Mouse (Mus musculus): ENCODE results near the gene Trabd2b. TPM values are rescaled to one million over a fixed set of nuclear protein-coding genes. Genes with fewer than 3 reads are reported as not detected.

Trabd2b gene
- polyA plus RNA-seq, 1 experiment = 2.0 TPM

DNA sequence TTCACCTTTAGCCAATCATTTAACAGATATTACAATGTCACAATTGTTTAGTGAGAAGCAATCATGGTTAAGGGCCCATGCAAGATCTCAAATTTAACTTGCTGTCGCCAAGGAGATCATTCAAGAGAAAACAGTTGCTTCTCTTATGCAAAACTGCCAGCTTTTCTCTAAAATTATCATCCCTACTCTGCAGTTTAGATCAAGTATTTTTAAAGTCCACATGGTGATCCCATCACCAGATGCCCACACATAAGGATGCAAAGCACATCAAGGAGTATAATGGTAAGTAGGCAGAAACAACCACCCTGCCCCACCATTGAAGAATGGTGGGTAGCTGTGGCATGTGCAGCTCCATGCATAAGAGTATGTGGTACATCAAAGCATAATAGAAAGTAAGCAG, 229.8 kb downstream of the Trabd2b start:
- Histone ChIP-seq H3K4me3 (ENCODE audit: insufficient read depth, low read length) (no peak overlapping the region), H3K4me1 (ENCODE audit: control insufficient read depth, insufficient read depth, low read length) (peaks cover 4% of the 10 kb centered on the region), H3K27ac (ENCODE audit: insufficient read depth, low read length) (no peak overlapping the region)
- TF ChIP-seq POLR2A (IDR thresholded peaks at IDR 0.05; ENCODE audit: extremely low read depth, insufficient read depth, low read length) (no peak), CTCF (IDR thresholded peaks at IDR 0.05; ENCODE audit: extremely low read depth, insufficient read depth, low read length) (no peak)

DNA sequence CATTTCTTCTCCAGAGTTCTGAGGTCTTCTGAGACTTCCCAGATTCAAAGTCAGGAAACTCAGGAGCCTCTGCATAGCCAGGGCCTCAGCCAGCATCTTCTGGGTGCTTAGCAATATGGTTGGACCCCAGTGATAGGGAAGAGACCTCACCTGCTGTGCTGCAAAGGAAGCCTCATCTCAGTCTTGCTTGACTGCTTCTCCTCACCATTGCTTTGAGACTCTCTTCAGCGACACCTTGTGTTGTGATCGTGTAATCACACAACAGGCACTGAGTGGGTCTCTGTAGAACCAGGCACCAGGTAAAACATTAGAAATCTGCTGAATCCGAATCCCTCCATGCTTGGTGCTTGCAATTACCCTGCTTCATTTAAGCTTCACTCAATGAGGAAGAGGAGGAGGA, 230.6 kb downstream of the Trabd2b start:
- TF ChIP-seq POLR2A (IDR thresholded peaks at IDR 0.05; ENCODE audit: extremely low read depth, insufficient read depth, low read length) (no peak), CTCF (IDR thresholded peaks at IDR 0.05; ENCODE audit: extremely low read depth, insufficient read depth, low read length) (peak; percentile 56)
- H3K27ac ChIP-seq (ENCODE audit: insufficient read depth, low read length) = no peak overlapping the region
- peaks cover 4% of the 10 kb centered on the region for H3K4me1 ChIP-seq (ENCODE audit: control insufficient read depth, insufficient read depth, low read length)
- H3K4me3 ChIP-seq (ENCODE audit: insufficient read depth, low read length) = no peak overlapping the region

DNA sequence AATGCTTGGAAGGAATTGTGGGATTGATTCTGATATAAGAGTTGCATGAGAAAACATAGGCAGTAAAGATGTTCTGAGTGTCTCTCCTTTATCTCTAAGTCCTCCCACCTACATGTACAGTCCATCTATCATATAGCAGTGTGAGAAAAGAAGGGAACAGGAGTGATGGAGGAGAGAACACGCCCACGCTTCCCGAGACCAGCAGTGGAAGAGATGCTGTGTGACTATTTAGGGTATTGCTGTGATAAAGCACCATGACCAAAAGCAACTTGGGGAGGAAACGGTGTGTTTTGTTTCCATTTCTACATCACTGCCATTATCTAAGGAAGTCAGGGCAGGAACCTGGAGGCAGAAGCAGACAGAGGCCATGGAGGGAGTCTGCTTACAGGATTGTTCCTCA, 235.9 kb downstream of the Trabd2b start:
- no peak overlapping the region for H3K4me3 ChIP-seq (ENCODE audit: insufficient read depth, low read length)
- H3K27ac ChIP-seq (ENCODE audit: insufficient read depth, low read length) = no peak overlapping the region
- TF ChIP-seq CTCF (IDR thresholded peaks at IDR 0.05; ENCODE audit: extremely low read depth, insufficient read depth, low read length) (no peak), POLR2A (IDR thresholded peaks at IDR 0.05; ENCODE audit: extremely low read depth, insufficient read depth, low read length) (no peak)
- H3K4me1 ChIP-seq (ENCODE audit: control insufficient read depth, insufficient read depth, low read length) = no peaks in the 10 kb centered on the region

DNA sequence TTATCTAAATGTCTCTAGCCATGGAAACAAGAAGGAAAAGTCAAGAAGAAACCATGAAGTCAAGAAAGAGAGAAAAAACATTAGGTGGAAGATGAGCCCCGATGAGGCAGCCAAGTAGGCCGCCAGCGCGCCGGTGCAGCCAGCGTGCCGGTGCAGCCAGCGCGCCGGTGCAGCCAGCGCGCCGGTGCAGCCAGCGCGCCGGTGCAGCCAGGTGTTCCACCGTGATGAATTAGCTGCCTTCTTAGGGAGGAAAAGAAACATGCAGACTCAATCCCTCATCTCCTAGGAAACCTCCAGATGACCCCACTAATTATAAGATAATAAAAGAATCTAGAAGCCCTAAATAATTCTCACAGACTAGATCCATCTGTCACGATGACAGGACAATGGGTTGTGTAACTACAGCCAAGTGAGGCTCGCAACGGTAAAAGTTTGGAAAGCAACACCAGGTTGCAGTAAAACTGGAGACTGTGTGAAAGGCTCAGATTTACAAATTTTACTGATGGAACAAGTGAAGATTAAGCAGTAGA, 237.2 kb downstream of the Trabd2b start:
- no peaks in the 10 kb centered on the region for H3K4me1 ChIP-seq (ENCODE audit: control insufficient read depth, insufficient read depth, low read length)
- TF ChIP-seq POLR2A (IDR thresholded peaks at IDR 0.05; ENCODE audit: extremely low read depth, insufficient read depth, low read length) (no peak), CTCF (IDR thresholded peaks at IDR 0.05; ENCODE audit: extremely low read depth, insufficient read depth, low read length) (no peak)
- no peak overlapping the region for H3K4me3 ChIP-seq (ENCODE audit: insufficient read depth, low read length)
- no peak overlapping the region for H3K27ac ChIP-seq (ENCODE audit: insufficient read depth, low read length)

DNA sequence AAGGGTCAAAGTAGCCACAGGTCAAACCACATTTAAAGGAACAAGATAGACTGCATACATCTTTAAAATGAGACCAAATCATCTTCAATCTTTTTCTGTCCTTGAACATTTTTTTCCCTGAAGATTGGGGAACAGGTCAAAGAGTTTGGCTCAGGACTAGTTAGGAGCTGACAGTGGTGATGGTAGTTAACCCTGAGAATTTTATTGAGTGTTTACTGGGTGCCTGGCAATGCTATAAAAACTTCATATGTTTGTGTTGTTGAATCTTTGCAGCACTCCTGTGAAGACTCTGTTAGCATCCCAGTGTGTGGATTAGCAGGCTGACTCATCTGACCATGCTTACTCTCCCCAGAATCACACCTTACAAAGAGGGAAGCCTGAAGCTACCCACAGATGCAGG, 238.8 kb downstream of the Trabd2b start:
- no peaks in the 10 kb centered on the region for H3K4me1 ChIP-seq (ENCODE audit: control insufficient read depth, insufficient read depth, low read length)
- no peak overlapping the region for H3K27ac ChIP-seq (ENCODE audit: insufficient read depth, low read length)
- no peak overlapping the region for H3K4me3 ChIP-seq (ENCODE audit: insufficient read depth, low read length)
- TF ChIP-seq CTCF (IDR thresholded peaks at IDR 0.05; ENCODE audit: extremely low read depth, insufficient read depth, low read length) (no peak), POLR2A (IDR thresholded peaks at IDR 0.05; ENCODE audit: extremely low read depth, insufficient read depth, low read length) (no peak)

DNA sequence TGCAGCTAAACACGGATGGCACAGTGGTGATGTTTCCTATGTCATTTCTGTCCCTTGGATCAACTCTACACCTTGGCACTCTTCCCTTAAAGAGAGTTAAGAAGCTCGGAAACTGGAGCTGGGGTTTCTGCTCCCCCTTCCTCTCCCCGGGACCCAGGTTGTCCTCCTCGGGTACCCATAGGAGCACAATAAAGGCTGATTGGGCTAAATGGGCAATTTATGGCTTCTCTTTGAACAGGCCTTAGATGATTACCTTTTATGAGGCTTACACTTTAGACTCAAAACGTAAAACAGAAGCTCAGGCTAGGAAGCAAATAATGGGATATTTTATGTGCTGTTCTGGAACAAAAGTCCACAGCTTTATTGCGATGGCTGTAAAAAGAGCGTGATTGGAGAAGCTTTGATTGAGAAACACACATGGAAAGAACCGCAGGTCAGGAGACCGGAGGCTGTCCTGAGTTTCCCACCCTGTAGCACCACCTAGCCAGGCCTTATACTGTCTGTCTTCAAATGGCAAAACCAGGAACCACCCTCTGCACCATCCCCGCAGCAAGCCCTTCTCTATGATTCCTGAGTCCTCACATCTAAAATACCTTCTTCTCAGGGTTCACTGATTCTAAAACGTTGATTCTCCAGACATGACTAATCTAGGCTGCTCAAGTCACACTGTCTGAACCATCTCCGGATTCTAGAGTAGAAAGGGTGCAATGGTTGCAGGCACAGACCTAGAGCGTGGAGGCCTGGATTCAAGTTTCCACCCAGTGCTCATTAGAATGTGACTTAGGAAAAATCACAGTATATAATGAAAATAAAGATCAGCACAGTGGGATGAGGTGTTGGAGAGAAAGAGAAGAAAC, 240.5 kb downstream of the Trabd2b start:
- TF ChIP-seq POLR2A (IDR thresholded peaks at IDR 0.05; ENCODE audit: extremely low read depth, insufficient read depth, low read length) = no peak
- TF ChIP-seq CTCF (IDR thresholded peaks at IDR 0.05; ENCODE audit: extremely low read depth, insufficient read depth, low read length) = no peak
- H3K4me1 ChIP-seq (ENCODE audit: control insufficient read depth, insufficient read depth, low read length) = no peaks in the 10 kb centered on the region
- H3K4me3 ChIP-seq (ENCODE audit: insufficient read depth, low read length) = no peak overlapping the region
- no peak overlapping the region for H3K27ac ChIP-seq (ENCODE audit: insufficient read depth, low read length)

DNA sequence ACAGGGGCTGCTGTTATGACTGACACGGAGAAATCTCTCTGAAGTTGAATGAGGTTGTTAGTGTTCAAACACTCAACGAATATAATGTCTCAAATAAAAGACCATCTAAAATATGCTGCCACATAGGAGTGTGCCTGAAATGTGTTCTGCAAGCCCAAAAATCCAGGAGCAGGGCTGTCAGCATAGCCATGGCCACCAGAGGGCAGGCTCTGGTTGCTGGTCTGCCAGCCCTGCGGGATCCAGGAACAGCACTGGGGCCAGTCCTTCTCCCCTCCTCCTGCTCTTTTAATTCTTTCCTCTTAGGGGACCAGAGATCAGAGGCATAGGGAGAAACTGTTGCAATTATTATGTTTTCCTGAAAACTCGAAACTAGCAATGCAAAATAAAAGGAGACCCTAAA, 241.2 kb downstream of the Trabd2b start:
- H3K4me3 ChIP-seq (ENCODE audit: insufficient read depth, low read length) = no peak overlapping the region
- no peaks in the 10 kb centered on the region for H3K4me1 ChIP-seq (ENCODE audit: control insufficient read depth, insufficient read depth, low read length)
- H3K27ac ChIP-seq (ENCODE audit: insufficient read depth, low read length) = no peak overlapping the region
- TF ChIP-seq CTCF (IDR thresholded peaks at IDR 0.05; ENCODE audit: extremely low read depth, insufficient read depth, low read length) (peak; percentile 76), POLR2A (IDR thresholded peaks at IDR 0.05; ENCODE audit: extremely low read depth, insufficient read depth, low read length) (no peak)

DNA sequence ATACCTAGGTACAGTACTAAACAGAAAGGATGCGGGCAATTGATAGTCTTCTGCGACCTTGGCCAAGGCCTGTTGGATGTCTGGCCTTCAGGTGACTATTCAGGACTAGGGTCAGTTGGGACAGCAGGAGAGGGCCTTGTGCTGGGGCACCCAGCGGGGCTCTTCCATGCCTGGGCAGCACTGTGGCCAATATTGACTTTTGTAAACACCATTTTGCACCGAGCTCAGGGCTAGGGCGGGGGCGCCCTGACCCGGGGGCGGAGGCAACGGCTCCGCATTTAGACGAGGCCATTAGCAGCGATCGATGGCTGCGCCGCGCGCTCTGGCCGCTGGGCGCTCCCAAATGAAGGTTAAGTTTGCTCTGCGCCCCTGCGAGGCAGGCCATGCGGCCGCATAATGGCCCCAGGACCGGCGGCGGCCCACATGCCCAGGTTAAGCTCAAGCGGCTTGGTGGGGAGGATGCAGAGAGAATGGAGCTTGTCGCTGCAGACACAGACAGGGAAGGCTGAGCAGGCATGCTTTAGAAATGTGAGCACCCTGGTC, 242.1 kb downstream of the Trabd2b start:
- Histone ChIP-seq H3K4me3 (ENCODE audit: insufficient read depth, low read length) (no peak overlapping the region), H3K27ac (ENCODE audit: insufficient read depth, low read length) (no peak overlapping the region), H3K4me1 (ENCODE audit: control insufficient read depth, insufficient read depth, low read length) (no peaks in the 10 kb centered on the region)
- TF ChIP-seq POLR2A (IDR thresholded peaks at IDR 0.05; ENCODE audit: extremely low read depth, insufficient read depth, low read length) = no peak
- no peak for TF ChIP-seq CTCF (IDR thresholded peaks at IDR 0.05; ENCODE audit: extremely low read depth, insufficient read depth, low read length)

DNA sequence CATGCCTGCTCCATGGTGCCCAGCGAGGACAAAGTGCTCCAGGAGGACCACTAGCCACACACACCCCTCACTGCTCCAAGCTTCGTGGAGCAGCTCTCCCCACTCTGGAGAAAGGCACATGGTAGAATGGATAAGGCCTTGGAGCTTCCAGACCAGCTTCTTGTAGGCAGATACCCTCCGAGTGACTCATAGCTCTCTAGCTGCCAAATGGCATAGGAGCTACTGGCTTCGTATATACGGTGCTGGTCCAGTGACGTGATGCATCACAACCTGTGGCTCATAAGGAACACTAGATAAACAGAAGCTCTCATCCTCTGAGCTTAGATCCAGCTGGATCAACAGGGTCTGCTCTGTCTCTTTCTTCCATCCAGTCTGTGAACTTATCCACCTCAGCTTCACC, 244.0 kb downstream of the Trabd2b start:
- H3K4me1 ChIP-seq (ENCODE audit: control insufficient read depth, insufficient read depth, low read length) = no peaks in the 10 kb centered on the region
- no peak overlapping the region for H3K4me3 ChIP-seq (ENCODE audit: insufficient read depth, low read length)
- TF ChIP-seq POLR2A (IDR thresholded peaks at IDR 0.05; ENCODE audit: extremely low read depth, insufficient read depth, low read length) = no peak
- no peak for TF ChIP-seq CTCF (IDR thresholded peaks at IDR 0.05; ENCODE audit: extremely low read depth, insufficient read depth, low read length)
- H3K27ac ChIP-seq (ENCODE audit: insufficient read depth, low read length) = no peak overlapping the region

DNA sequence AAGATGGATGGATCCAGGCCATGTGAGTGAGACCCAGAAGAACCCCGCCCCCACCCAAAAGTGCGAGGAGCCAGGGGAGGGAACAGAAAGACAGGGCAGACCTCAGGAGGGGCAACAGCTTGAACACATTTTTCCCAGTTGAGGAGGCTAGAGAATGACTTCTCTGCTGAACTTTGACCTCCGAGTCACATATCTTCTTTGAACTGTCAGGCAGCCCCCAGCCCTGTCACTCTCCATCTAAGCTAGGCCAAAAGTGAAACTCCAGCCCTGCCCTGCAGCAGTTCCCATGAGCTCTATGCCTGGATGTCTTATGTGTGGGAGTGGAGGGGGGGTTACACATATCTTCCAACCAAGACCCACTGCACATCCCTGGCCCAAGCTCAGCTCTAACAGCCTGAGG, 244.5 kb downstream of the Trabd2b start:
- TF ChIP-seq POLR2A (IDR thresholded peaks at IDR 0.05; ENCODE audit: extremely low read depth, insufficient read depth, low read length) = no peak
- TF ChIP-seq CTCF (IDR thresholded peaks at IDR 0.05; ENCODE audit: extremely low read depth, insufficient read depth, low read length) = no peak
- H3K4me3 ChIP-seq (ENCODE audit: insufficient read depth, low read length) = no peak overlapping the region
- no peak overlapping the region for H3K27ac ChIP-seq (ENCODE audit: insufficient read depth, low read length)
- H3K4me1 ChIP-seq (ENCODE audit: control insufficient read depth, insufficient read depth, low read length) = no peaks in the 10 kb centered on the region

Measured in cortical plate, adult 2 months (tissue).